Mouse (Mus musculus) spleen, adult 2 months (tissue): Measurements from ENCODE around the gene Cadm4.

Experiments
- CTCF ChIP-seq: fragments of 200-500 bp; IDR thresholded peaks from 2 replicates; pipeline ENCODE4 v1.5.1; 2011; ENCODE audit warnings: mild to moderate bottlenecking, inconsistent platforms; ENCODE audit not compliant: insufficient read depth, insufficient read length, insufficient replicate concordance; ENCODE audit errors: extremely low read depth
- POLR2A ChIP-seq: fragments of 200-500 bp; IDR thresholded peaks from 2 replicates; pipeline ENCODE4 v1.6.1; 2011; ENCODE audit warnings: low read depth, low read length, inconsistent platforms

GRCm38 (mm10) chr7:24479685-24480084 is 2.1 kb upstream of the Cadm4 start:
- TF ChIP-seq POLR2A (no peak), CTCF (no peak)
